Mouse (Mus musculus): ENCODE measurements around the gene Zw10. TPM values are rescaled to one million over a fixed set of nuclear protein-coding genes. Genes with fewer than 3 reads are reported as not detected.

Zw10 gene
- polyA plus RNA-seq, 1 experiment: 11.1 TPM

Other genes with a start within 250 kb of the Zw10 start
- 22.4 and 26.2 TPM in 2 replicates for gene Zbtb16, start 219.4 kb upstream of the Zw10 start, polyA plus RNA-seq (2012; rRNA removed)
- not detected in 2 replicates for gene Htr3a, start 144.5 kb upstream of the Zw10 start, polyA plus RNA-seq (2012; rRNA removed)
- not detected in 2 replicates for gene Htr3b, start 90.6 kb upstream of the Zw10 start, polyA plus RNA-seq (2012; rRNA removed)
- 5.8 and 6.0 TPM in 2 replicates for gene Usp28, start 70.2 kb upstream of the Zw10 start, polyA plus RNA-seq (2012; rRNA removed)
- gene Tmprss5, start 25.6 kb downstream of the Zw10 start, polyA plus RNA-seq (2012; rRNA removed): 0.63 and 1.0 TPM in 2 replicates
- not detected in 2 replicates for gene Gm4894, start 194.9 kb downstream of the Zw10 start, polyA plus RNA-seq (2012; rRNA removed)